Mouse (Mus musculus) liver (tissue): Measurements from ENCODE around the gene Ephx1.
"Not testable (repeated sequence)": the region's sequence is repeated elsewhere in the genome, so short reads cannot be mapped to it uniquely, and the experiment has no call there.

Experiments
- DNase-seq: peaks from one replicate; pipeline ENCODE4 v3.0.0-alpha.2; 2020; ENCODE audit warnings: mixed read lengths

Gene Ephx1

DNA sequence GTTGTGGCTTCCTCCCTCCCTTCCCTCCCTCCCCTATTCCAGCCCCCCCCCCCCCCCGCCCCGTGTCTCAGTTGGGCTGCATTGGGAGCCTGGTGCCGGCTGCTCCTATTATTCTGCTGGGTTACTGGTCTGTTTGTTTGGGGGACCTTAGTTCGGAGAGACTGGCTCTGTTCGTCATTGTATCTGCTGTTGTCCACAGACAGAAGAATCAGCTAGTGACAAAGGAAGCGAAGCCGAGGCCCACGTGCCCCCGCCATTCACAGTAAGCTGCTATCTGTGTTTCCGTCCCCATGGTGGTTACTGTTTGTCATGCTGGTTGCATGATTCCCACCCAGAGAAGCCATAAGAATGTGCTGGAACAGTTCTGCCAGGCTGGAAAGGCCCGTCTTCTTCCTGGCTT, 47.8 kb downstream of the Ephx1 start:
- DNase-seq = no peak

DNA sequence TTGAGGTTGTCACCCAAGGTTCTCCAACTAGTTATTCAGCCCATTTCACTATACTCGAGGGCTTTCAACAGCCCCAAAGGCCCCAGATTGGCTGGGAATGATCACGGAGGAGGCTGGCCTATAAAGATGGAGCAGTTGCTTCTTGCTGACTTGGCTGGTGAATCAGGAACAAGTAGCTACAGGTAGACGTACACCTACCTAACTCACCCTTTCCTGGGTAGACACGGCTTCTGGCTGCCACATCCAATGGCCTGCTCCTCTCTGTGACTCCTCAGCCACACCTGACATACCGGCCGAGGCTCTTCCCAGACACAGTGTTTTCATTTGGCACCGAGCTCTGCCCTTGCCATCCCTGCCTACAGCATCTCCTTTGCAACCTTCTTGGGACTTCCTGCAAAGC, 53.4 kb downstream of the Ephx1 start:
- DNase-seq = no peak

DNA sequence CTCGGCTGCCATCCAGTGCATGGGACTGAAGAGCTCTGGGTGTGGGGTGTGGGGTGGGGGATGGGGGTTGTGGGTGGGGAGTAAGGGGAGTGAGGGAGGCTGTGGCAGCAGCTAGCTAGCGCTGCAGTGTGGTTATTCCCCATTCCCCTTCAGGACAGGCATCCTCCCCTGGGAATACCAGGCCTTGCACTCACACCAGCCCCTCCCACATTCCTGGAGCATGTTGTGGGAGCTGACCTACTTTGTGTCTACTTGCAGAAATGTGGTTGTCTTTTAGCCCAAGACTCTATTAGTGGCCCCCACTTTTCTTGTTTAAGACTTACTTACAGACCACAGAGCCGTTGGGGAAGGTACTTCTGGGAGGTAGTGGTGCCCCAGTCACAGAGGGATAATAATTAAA, 54.2 kb downstream of the Ephx1 start:
- no peak for DNase-seq

DNA sequence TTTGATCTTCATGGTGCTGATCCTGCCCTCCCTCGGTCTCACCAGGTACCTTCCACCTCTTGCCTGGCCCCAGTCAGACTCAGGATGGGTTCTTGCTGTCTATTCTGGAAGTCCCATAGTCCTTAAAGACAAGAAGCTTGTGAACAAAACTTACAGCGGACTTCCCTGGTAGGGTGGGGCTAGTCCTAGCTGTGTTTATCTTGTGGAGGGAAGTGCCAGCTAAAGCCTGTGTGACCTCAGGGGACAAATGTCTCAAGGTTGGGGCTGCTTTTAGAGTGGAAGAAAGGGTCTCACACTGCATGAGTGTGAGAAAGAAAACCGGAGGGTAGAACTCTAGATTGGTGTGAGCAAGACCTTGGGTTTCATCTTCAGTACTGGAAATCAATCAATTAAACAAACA, 54.9 kb downstream of the Ephx1 start:
- no peak for DNase-seq

DNA sequence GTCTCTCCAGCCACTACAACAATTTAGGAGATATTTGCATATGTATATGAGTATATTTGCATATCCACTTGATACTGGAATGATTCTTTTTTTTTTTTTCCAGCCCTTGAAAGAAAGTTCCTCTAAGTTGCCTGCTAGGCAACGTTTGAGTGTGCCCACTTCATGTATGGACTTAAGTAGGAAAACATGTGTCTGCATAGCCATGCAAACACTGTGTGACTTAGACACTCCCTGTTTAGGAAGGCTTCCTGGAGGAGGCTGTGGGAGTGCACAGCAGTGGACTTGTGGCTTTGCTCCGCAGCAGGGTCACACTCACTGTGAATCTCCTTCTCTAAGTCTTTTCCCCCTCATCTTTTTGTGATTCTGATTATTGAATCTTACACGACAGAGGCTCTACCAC, 61.9 kb downstream of the Ephx1 start:
- no peak for DNase-seq

DNA sequence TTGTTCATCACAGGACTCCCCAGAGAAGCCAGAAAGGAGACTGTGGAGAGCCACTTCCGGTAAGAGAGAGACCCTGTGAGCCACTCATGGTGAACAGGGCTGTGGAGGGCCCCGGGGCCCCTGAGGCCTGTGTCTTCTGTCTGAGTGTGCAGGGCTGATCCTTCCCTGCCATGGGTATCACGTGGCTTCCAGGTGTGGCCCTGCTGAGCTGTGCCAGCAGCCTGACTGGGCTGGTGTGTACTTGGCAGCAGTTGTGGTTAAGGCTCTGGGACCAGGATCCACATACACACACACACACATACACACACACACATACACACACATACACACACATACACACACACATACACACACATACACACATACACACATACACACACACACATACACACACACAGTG, 62.7 kb downstream of the Ephx1 start:
- DNase-seq = no peak

DNA sequence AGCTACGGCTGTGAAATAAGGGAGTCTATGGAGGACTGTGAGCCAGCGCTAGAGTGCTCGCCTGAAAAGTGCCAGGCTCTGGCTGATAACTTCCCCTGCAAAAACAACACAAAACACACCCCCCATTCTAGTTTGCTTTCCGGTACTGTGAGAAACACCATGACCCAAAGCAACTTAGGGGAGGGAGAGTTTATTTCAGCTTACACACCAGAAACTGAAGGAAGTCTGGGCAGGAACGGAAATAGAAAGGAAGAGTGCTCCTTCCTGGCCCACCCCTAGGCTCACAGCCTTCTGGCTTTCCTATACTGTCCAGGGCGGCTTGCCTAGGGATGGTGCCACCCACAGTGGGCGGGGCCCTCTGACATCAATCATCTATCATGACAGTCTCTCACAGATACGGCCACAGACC, 63.7 kb downstream of the Ephx1 start:
- peak; percentile 64 for DNase-seq

DNA sequence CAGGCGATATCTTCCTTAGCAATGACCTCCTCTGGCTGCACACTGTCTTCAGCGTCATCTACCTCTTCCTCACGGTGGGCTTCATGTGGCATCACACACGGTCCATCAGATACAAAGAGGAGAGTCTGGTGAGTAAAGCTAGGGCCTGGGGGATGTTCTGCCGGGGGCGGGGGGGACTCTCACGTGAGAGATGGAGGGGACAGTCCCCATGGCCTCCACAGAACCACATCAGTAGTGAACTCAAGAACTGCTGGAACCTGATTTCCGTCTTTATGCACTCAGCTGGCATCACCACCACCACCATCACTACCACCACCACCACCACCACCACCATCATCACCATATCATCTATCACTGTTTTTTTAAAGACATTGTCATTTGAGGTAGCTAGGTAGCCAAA, 64.3 kb downstream of the Ephx1 start:
- DNase-seq = no peak

DNA sequence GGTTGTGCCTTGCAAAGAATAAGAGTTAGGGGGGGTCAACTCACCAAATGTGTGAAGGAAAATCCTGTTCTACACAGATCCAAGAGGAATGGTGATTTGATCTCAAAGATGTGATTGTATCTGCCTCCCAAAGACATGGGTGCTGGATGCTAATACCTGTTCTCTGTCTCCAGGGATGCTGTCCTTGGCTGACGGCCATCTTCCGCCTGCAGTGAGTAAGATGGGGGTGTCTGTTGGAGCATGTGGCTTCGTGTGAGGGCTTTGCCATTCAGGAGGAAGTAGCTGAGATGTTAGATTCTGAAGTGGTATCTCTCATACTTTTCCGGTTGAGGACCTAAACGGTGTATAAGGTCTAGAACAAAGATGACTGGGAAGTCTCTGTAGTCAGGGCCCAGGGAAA, 67.9 kb downstream of the Ephx1 start:
- no peak for DNase-seq

DNA sequence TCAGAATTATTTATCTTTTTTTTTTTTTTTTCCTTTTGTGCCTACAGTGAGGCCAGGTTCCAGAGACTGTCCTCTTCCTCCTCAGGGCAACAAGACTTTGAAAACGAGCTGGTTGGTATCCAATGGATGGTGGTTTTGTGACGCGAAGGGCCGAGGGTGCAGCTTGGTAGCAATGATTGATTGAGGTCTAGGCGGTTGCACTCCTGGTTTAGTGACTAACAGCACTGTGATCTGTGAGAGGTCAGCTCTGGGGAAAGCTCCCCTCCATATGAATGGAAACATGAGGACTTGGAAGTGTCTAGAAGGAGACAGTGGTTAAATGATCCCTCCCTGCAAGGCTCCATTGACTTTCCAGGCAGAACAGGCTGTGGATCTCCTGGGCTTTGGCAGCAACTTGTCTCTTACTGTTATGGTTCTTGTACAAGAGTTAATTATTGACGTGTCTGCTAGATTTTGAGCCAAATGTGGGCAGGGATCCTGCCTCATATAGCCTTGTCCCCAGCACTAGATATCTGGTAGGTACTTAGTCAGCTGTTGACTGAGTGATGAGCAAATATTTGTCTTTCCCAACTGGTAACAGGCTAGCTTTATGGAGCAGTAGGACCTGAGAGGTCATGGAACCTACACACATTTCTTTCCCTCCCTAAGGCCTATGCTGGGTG, 68.5 kb downstream of the Ephx1 start:
- no peak for DNase-seq

DNA sequence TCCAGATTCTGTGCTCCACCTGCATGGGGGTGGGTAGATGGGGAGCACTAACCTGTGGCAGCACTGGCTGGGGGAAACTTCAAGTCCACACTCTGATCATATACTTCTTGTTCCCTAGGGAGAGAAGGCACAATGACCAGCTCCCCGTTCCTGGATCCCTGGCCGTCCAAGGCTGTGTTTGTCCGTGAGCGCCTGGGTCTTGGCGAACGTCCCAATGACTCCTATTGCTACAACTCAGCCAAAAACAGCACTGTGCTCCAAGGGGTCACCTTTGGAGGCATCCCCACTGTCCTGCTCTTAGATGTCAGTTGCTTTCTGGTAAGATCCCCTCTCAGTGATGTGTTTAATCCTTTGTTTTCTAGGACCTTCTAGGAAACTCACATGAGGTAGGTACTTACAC, 74.3 kb downstream of the Ephx1 start:
- DNase-seq = no peak

DNA sequence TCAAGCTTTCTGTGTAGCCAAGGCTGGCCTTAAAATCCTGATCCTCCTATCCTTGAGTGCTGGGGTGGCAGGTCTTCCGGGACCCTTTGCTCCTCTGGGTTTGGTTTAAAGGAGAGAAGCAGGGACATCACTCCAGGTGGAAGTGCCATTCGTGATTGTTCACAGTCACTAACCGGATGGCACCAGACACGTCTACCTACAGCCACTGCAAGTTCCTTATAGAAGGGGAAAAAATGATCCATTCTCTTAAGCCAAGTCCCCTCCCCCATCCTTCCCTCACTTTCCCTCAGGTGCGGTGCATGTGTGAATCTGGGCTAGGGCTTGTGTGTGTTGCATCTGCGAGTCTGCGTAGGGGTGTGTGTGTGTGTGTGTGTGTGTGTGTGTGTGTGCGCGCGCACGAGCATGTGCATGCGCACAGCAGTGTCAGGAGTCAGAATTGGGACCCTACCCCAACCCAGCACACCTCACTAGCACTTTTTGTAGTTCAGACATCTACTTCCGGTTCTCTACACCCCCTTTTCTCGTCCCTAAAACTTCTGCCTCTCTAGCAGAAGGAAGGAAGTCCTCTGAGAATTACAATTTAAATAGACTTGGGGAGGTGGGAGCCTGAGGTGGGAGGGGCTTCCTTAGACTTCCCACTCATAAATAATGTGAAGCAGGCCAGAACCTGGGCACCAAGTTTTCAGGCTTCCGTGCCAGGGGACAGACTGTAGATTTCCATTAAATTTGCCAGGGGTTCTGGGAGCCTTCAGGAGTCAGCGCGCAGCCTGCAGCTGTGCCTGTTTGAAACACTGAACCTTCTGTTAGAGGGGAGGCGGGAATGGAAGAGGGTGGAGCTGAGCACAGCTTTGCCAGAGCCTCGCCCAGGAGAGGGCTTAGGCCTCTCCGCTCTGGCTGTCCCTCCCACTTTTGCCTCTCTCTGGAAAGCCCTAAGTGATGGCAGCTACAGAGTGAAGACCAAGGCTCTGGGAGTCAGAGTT, 75.4 kb downstream of the Ephx1 start:
- DNase-seq = peak; percentile 84

DNA sequence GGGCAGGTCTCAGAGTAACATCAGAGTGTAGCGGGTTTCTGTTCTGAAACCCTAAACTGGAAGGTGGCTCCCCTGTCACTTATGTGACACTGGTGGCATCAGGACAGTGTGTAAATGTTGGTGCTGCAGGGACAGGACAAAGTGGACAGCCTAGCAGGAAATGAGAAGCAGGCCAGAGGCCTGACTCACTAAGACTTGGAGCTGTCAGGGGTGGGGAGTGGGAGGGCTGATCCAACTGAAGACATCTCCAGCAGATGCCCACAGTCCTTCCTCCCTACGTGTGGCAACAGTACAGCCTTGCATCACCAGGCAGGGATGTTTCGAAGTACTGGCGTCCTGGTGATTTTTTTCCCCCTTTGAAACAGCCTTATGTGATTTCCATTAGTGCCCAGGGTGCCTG, 76.2 kb downstream of the Ephx1 start:
- DNase-seq = no peak

DNA sequence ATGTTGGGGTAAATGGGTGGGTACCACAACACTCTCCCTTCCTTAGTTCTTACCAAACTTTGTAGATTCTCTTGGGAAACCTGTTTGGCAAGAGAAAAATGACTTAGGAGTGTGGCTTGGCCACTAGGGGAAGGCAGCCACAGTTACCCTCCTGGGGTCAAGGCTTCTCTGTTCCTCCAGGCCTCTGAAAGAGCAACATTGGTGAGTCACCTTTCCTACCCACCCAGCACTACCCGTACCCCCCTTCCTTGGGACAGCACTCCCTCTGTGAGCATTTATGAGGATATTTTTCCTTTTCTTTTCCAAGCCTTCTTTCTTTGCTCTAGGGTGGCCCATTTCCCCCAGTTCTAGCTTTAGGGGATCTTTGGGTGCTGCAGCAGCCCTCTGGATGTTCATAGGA, 76.8 kb downstream of the Ephx1 start:
- no peak for DNase-seq

DNA sequence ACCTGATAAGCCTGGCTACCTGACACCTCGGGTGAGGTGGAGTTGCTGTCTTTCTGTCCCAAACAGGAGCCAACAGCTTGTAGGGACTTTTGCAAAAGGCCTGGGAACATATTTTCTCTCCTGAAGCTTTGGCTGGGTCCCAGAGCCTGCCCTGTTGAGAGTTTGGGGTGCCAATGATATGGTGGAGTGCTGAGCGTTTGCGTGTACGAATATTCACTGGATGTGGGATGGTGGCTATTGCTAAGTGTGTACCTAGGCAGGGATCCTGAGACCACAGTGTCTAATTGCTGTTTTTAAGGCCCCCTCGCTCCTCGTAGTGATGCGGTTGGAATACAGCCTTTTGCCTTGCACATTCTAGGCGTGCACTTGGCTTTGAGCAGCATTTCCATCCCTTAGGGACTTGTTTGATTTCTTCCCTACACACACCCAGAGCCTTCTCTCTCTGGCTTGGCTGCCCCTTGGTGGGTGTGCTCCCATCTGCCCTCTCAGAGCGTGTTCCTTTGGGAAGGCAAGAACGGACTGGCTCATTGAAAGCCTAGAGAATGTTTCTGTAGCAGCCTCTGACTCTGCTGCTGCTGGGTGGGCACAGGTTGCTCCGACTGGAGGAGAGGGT, 77.6 kb downstream of the Ephx1 start:
- no peak for DNase-seq

DNA sequence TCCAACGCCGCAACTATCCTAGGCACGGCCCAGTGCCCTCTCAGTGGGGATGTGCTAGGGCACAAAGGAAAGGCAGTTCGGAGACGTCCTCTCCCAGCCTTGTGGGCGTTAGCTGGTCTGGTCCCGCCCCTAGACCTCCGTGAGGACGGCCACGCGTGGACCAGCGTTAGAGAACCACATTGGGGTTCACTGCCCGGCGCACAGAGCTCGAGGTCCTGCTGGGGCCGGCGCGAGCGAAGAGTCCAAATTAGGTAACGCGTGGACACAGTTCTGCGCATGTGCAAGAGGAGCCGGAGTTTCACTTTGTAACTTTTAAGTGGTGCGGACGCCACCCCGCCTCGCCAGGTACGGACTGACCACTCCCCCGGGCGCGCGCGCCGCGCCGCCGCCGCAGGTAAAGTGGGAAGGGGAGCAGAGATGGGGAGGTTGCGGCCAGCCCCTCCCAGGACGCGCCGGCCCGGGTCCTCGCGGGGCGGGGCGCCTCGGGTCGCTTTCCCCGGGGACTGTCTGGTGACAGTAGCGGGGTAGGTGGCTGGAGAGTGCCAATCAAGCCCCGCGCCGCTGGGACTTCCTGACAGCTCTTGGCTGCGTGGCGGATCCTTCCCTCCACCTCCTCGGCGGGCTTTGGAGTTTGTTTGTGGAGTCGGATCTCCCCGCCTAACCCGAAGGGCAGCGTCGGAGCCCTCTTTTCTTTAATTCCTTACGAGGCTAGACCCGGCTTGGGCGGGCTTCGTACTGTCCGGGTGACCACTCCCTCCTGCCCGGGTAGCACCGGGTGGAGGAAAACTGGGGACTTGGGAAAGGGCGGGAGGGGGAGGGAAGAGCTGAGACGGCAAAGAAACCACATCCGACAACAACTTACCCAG, 78.3 kb downstream of the Ephx1 start, which contains the start of gene Tmem63a:
Gene Tmem63a (plus strand): TSS at position 179 of the 866 bp plus-strand sequence.
- peak; percentile 83 for DNase-seq

DNA sequence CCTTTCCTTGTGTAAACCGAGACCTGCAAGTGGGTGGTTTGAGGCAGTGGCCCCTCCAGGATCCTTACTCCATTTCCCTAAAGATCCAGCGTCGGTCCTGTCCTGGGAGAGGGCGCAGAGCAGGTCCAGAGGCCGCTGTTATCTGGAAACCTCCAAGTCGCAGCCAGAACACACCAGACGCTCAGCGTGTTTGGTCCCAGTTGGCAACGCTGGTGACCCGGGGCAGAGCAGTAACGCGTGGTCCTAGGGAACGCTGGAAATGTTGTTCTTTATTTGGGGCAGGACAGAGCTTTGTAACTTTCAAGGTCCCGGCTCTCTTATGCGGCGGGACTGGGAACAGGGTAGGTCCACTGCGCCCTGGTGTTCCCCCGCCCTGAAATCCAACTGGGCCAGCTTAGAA, 79.0 kb downstream of the Ephx1 start:
- peak; percentile 49 for DNase-seq

DNA sequence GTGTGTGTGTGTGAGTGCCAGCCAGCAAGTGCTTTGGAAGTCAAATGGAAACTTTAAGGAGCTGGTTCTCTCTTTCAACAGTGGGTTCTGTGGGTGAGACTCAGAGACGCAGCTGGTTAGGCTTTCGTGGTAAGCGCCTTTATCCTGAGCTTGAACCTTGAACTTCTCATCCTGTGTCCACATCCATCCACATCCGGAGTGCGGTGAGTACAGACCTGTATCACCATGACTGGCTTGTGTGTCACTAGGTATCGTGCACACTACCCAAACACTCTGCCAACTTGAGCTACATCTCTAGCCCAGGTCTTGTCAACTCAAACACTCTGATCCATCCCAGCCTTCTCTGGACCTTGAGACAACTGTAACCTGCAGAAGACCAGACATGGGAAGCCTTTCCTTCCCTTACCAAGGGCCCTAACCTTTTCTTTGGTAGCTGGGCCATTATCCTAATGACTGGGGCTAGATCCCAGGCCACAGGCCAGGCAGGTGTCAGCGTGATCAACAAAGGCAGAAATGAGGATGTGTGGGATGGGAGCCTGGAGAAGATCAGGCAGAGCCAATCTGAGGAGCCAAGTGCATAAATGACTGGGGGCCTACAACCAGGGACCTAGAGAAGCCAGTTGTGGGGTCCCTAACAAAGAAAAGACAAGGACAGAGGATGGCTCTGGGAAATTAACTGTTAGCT, 79.8 kb downstream of the Ephx1 start:
- DNase-seq = no peak

DNA sequence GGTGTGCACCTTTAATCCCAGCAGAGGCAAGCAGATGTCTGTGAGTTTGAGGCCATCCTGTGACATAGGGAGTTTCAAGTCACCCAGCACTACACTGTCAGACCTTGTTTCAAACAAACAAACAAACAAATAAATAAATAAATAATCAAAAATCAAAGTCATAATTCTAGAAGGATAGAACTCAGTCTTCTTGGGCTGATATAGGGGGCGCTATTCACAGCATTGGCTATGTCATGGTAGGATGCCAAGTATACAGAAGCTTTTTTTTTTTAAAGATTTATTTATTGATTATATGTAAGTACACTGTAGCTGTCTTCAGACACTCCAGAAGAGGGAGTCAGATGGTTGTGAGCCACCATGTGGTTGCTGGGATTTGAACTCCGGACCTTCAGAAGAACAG, 81.9 kb downstream of the Ephx1 start:
- not testable (repeated sequence) for DNase-seq

DNA sequence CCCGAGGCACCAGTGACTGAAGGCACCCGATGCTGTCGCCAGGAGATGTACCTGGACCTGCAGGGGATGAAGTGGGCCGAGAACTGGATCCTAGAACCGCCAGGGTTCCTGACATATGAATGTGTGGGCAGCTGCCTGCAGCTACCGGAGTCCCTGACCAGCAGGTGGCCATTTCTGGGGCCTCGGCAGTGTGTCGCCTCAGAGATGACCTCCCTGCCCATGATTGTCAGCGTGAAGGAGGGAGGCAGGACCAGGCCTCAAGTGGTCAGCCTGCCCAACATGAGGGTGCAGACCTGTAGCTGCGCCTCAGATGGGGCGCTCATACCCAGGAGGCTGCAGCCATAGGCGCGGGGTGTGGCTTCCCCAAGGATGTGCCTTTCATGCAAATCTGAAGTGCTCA, 83.1 kb downstream of the Ephx1 start:
- DNase-seq = not testable (repeated sequence)

DNA sequence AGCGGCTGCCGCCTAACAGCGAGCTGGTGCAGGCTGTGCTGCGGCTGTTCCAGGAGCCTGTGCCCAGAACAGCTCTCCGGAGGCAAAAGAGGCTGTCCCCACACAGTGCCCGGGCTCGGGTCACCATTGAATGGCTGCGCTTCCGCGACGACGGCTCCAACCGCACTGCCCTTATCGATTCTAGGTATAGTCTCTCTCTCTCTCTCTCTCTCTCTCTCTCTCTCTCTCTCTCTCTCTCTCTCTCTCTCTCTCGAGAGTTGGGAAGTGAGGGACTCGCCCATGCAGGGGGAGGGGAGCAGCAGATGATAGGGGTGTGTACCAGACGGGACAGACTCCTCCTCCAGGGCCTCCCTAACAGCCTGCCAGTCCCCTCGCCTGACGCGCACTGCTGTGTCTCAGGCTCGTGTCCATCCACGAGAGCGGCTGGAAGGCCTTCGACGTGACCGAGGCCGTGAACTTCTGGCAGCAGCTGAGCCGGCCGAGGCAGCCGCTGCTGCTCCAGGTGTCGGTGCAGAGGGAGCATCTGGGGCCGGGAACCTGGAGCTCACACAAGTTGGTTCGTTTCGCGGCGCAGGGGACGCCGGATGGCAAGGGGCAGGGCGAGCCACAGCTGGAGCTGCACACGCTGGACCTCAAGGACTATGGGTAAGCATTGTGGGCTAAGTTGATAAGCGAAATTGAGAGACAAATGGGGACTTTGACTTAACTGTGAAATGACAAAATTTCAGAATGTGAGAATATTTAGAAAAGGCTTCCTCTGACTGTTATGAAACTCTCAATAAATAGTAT, 83.9 kb downstream of the Ephx1 start:
- peak; percentile 87 for DNase-seq
